Mouse (Mus musculus): ENCODE data around the gene Itga3. TPM values are rescaled to one million over a fixed set of nuclear protein-coding genes. Genes with fewer than 3 reads are reported as not detected.

The Itga3 gene
- polyA plus RNA-seq (2016; fragmentation: Nextera tagmentation; extraction: Ambion mirVana) = 6.3 and 6.5 TPM in 2 replicates

DNA sequence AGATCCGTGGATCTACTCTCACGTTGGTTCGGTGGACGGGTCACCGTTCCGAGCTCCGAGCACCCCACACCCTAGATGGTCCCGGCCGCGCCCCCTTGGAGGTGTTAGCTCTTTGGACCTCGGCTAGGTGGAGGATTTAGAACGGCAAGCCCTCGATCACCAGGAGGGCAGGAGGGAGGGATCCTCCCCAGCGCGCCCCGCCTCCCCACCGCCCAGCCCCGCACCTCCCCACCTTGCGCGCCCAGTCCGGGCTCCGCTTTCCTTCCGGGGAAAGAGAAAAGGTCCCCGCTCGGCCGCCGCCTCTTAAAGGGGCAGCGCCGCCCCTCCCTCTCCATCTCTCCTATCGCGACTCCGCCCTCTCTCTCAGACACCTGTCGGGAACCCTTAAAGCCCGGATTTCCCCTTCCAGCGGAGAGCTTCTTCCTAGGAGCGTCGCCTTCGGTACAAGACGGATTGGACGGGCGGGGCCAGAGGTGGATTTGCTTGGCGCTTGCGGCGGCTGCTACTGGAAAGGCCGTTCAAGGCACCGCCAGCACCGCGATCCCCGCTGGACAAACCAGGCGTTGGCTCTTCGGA is at the start of gene Itga3:
Gene Itga3, minus strand, starts transcription at position 266 of the 576 bp plus-strand sequence.
- H3K4me2 ChIP-seq (replicated peaks) = peak within 1 kb of the TSS; percentile 92
- H3K27me3 ChIP-seq = peaks cover 75% of the 10 kb centered on the region
- WGBS = under 1% methylated on average over 51 of the region's 51 CpGs
- H3K27ac ChIP-seq (replicated peaks) = no peak within 1 kb of the TSS; the same call in 1 of the 2 replicates
- peak within 1 kb of the TSS; percentile 61 for H3K9ac ChIP-seq (replicated peaks)
- peak; percentile 60; the same call in 1 of the 2 replicates for ATAC-seq (ENCODE audit: low FRiP score, low read depth)
- peaks cover 16% of the 10 kb centered on the region for H3K4me1 ChIP-seq
- H3K9me3 ChIP-seq = no peaks in the 10 kb centered on the region
- H3K4me3 ChIP-seq = peak within 1 kb of the TSS; percentile 62
- H3K36me3 ChIP-seq = no peaks in the 10 kb centered on the region

DNA sequence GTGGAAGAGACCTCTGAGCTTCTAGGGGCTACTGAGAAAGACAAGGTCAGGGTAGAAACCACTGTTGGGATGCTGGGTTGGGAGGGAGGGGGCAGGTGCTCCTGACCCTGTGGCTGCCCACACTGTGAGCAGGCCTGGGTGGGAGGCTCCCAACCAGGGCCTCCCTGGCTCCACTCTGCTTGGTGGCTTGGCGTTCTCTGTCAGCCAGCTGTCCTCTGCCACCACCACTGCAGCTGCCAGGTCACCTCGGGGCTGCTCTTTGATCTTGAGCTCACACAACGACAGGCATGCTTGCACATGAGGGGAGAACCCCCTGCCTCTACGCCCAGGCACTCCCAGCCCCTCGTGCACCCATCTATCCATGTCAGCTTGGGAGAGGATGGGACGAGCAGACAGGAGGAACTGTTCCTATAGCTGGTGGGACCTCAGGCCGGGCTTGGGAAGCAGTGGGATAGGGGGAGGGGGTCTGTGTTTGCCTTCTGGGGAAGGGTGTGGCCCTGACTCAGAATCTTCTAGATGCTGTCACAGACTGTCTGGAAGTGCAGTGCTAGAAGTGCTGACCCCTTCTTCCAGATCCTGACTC is 48.9 kb upstream of the Itga3 start:
- no peak overlapping the region for H3K4me2 ChIP-seq (replicated peaks)
- no peaks in the 10 kb centered on the region for H3K36me3 ChIP-seq
- H3K27me3 ChIP-seq = peaks cover 94% of the 10 kb centered on the region
- 22% methylated on average over 7 of the region's 7 CpGs for WGBS
- H3K4me1 ChIP-seq = peaks cover 22% of the 10 kb centered on the region
- no peak overlapping the region for H3K9ac ChIP-seq (replicated peaks)
- no peaks in the 10 kb centered on the region for H3K9me3 ChIP-seq
- H3K4me3 ChIP-seq = no peak overlapping the region
- ATAC-seq (ENCODE audit: low FRiP score, low read depth) = no peak
- H3K27ac ChIP-seq (replicated peaks) = no peak overlapping the region

DNA sequence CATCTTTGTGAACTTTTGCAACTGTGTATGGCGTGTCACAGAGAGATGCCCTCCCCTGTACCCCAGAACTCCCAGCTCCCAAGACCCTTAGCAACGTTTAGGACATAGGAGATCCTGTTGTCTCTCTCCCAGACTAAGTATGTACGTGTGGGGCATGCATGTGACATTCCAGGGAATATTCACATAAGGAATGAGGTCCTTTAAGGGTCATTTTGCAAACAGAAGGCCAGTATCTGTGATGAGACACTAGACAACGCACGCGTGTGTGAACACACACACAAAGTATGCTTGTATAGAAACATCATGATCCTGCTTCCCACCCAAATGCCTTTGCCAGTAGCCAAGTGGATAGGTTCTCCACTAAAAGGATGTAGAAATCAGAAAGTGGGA is 45.5 kb upstream of the Itga3 start:
- ATAC-seq (ENCODE audit: low FRiP score, low read depth) = no peak
- Histone ChIP-seq H3K27ac (replicated peaks) (no peak overlapping the region), H3K9ac (replicated peaks) (no peak overlapping the region), H3K4me3 (peak overlapping the region; percentile 43; the same call in 1 of the 2 replicates), H3K4me1 (peaks cover 32% of the 10 kb centered on the region), H3K36me3 (no peaks in the 10 kb centered on the region), H3K9me3 (no peaks in the 10 kb centered on the region), H3K4me2 (replicated peaks) (peak overlapping the region; percentile 69; the same call in 1 of the 2 replicates), H3K27me3 (peaks cover 99% of the 10 kb centered on the region)
- 21% methylated on average over 6 of the region's 6 CpGs for WGBS

GRCm38 (mm10) chr11:95121161-95122099 is 44.8 kb upstream of the Itga3 start:
- H3K9me3 ChIP-seq = no peaks in the 10 kb centered on the region
- H3K36me3 ChIP-seq = no peaks in the 10 kb centered on the region
- H3K4me3 ChIP-seq = peak overlapping the region; percentile 43
- peak overlapping the region; percentile 69 for H3K4me2 ChIP-seq (replicated peaks)
- under 1% methylated on average over 63 of the region's 63 CpGs for WGBS
- ATAC-seq (ENCODE audit: low FRiP score, low read depth) = no peak
- peaks cover 94% of the 10 kb centered on the region for H3K27me3 ChIP-seq
- peaks cover 26% of the 10 kb centered on the region for H3K4me1 ChIP-seq
- H3K27ac ChIP-seq (replicated peaks) = no peak overlapping the region
- no peak overlapping the region for H3K9ac ChIP-seq (replicated peaks)

GRCm38 (mm10) chr11:95120633-95121020 is 44.0 kb upstream of the Itga3 start:
- H3K4me1 ChIP-seq = peaks cover 22% of the 10 kb centered on the region
- 0 out of 2 replicates have a peak, but pooled peaks have one; percentile 8 for ATAC-seq (ENCODE audit: low FRiP score, low read depth)
- peaks cover 86% of the 10 kb centered on the region for H3K27me3 ChIP-seq
- peak overlapping the region; percentile 43 for H3K4me3 ChIP-seq
- under 1% methylated on average over 21 of the region's 21 CpGs for WGBS
- H3K9ac ChIP-seq (replicated peaks) = no peak overlapping the region
- H3K36me3 ChIP-seq = no peaks in the 10 kb centered on the region
- H3K4me2 ChIP-seq (replicated peaks) = peak overlapping the region; percentile 69
- H3K9me3 ChIP-seq = no peaks in the 10 kb centered on the region
- no peak overlapping the region for H3K27ac ChIP-seq (replicated peaks)

DNA sequence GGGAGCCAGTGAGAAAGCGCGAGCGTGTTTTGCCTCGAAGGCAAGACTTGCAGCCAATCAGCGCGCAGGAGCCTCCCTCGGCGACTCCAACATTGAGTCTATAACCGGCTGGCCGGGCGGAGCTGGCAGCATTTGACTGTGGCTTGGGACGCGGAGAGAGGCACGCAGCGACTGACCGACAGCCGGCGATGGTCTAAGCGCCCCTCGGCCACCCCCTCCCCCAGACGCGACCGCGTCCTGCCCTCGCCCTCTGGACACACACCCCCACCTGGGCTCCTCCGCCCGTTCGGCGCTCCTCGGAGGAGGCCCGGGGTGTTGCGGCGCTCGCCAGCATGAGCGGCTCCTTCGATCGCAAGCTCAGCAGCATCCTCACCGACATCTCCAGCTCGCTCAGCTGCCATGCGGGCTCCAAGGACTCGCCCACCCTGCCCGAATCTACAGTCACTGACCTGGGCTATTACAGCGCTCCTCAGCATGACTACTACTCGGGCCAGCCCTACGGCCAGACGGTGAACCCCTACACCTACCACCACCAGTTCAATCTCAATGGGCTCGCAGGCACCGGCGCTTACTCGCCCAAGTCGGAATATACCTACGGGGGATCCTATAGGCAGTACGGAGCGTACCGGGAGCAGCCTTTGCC is 43.5 kb upstream of the Itga3 start, which contains the start of gene Dlx3:
Gene Dlx3, plus strand, starts transcription at position 130 of the 643 bp plus-strand sequence.
- no peaks in the 10 kb centered on the region for H3K36me3 ChIP-seq
- peaks cover 81% of the 10 kb centered on the region for H3K27me3 ChIP-seq
- H3K4me2 ChIP-seq (replicated peaks) = peak within 1 kb of the TSS; percentile 69
- whole genome bisulfite sequencing = under 1% methylated on average over 54 of the region's 55 CpGs
- H3K9ac ChIP-seq (replicated peaks) = no peak within 1 kb of the TSS; the same call in 1 of the 2 replicates
- ATAC-seq (ENCODE audit: low FRiP score, low read depth) = peak; percentile 55; the same call in 1 of the 2 replicates
- H3K9me3 ChIP-seq = no peaks in the 10 kb centered on the region
- no peak within 1 kb of the TSS for H3K27ac ChIP-seq (replicated peaks)
- peak within 1 kb of the TSS; percentile 43 for H3K4me3 ChIP-seq
- H3K4me1 ChIP-seq = peaks cover 22% of the 10 kb centered on the region

- 6% methylated on average over 8 of the region's 8 CpGs for WGBS
- H3K27ac ChIP-seq (replicated peaks) = no peak overlapping the region
- 0 out of 2 replicates have a peak overlapping the region, but pooled peaks have one; percentile 5 for H3K4me2 ChIP-seq (replicated peaks)
- H3K9ac ChIP-seq (replicated peaks) = no peak overlapping the region
- no peak overlapping the region for H3K4me3 ChIP-seq
- H3K36me3 ChIP-seq = no peaks in the 10 kb centered on the region
- no peaks in the 10 kb centered on the region for H3K9me3 ChIP-seq
- peaks cover 65% of the 10 kb centered on the region for H3K27me3 ChIP-seq
- H3K4me1 ChIP-seq = peaks cover 22% of the 10 kb centered on the region
- no peak for ATAC-seq (ENCODE audit: low FRiP score, low read depth)
Observed at GRCm38 (mm10) chr11:95118505-95118904, 41.9 kb upstream of the Itga3 start.

- peak; percentile 58; the same call in 1 of the 2 replicates for ATAC-seq (ENCODE audit: low FRiP score, low read depth)
- H3K36me3 ChIP-seq = no peaks in the 10 kb centered on the region
- peaks cover 22% of the 10 kb centered on the region for H3K4me1 ChIP-seq
- H3K4me3 ChIP-seq = no peak overlapping the region
- H3K4me2 ChIP-seq (replicated peaks) = no peak overlapping the region
- WGBS = 3% methylated on average over 6 of the region's 6 CpGs
- peaks cover 50% of the 10 kb centered on the region for H3K27me3 ChIP-seq
- no peak overlapping the region for H3K27ac ChIP-seq (replicated peaks)
- no peaks in the 10 kb centered on the region for H3K9me3 ChIP-seq
- H3K9ac ChIP-seq (replicated peaks) = no peak overlapping the region
Observed at GRCm38 (mm10) chr11:95117030-95117429, 40.4 kb upstream of the Itga3 start.

- Histone ChIP-seq H3K27me3 (peaks cover 14% of the 10 kb centered on the region), H3K4me1 (peaks cover 7% of the 10 kb centered on the region), H3K9ac (replicated peaks) (no peak overlapping the region), H3K4me2 (replicated peaks) (no peak overlapping the region), H3K36me3 (no peaks in the 10 kb centered on the region), H3K4me3 (no peak overlapping the region), H3K9me3 (no peaks in the 10 kb centered on the region), H3K27ac (replicated peaks) (no peak overlapping the region)
- no peak for ATAC-seq (ENCODE audit: low FRiP score, low read depth)
- 88% methylated on average over 7 of the region's 7 CpGs for WGBS
Observed at GRCm38 (mm10) chr11:95110081-95110480, 33.5 kb upstream of the Itga3 start.

DNA sequence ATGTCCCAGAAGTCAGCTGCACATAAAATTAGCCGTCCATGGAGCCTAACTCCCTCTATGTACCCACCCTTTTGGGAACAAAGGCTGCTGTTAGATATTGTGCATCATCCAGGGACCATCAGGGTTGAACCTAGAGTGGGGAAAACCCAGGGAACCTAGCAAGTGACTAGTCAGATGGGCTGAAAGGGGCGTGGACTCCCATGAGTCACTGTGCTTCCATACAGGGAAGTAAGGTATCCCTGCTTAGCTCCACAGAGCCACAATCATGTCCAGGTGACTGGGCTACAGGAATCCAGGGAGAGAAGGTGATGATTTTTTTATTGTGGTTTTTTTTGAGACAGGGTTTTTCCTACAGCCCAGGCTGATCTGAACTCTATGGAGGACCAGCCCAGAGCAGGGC is 32.4 kb upstream of the Itga3 start:
- ATAC-seq (ENCODE audit: low FRiP score, low read depth) = no peak
- no peaks in the 10 kb centered on the region for H3K9me3 ChIP-seq

More for the DNA sequence above, 32.4 kb upstream of the Itga3 start:
- Histone ChIP-seq H3K9ac (replicated peaks) (no peak overlapping the region), H3K36me3 (no peaks in the 10 kb centered on the region), H3K4me1 (peaks cover 10% of the 10 kb centered on the region), H3K27ac (replicated peaks) (no peak overlapping the region), H3K4me2 (replicated peaks) (no peak overlapping the region), H3K27me3 (peaks cover 14% of the 10 kb centered on the region), H3K4me3 (no peak overlapping the region)
- 89% methylated on average over 2 of the region's 2 CpGs for WGBS
